Mouse (Mus musculus) testis, adult 2 months (tissue): ENCODE measurements around the gene Ttc25.

Experiments used
- CTCF ChIP-seq: fragments of 200-500 bp; IDR thresholded peaks from 2 replicates; pipeline ENCODE4 v1.5.1; 2012; ENCODE audit warnings: low read depth, mild to moderate bottlenecking, inconsistent platforms, low read length, moderate library complexity; ENCODE audit not compliant: control insufficient read depth, insufficient read depth, insufficient replicate concordance
- POLR2A ChIP-seq: fragments of 200-500 bp; IDR thresholded peaks from 2 replicates; pipeline ENCODE4 v1.6.1; 2012; ENCODE audit warnings: low read depth, mild to moderate bottlenecking, inconsistent platforms, low read length, moderate library complexity; ENCODE audit not compliant: control insufficient read depth

DNA sequence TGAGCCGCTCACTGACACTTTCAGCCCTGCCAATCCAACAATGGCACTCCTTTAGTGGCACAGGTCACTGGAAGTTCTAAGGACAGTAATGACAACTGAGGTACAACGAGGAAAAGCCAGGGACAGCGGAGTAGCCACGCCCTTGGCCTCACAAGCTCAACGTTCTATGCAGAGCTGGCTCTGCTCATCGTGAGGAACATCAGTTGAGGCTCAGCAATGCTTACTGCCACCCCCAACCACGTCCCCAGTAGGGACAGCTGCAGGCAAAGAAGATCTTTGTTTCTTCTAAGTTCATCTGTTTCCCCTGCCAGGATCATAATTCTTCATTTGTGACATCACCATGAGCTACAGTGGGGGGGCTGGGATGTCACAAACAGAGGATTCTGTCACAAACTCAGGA is 49.2 kb downstream of the Ttc25 start:
- no peak for TF ChIP-seq CTCF
- TF ChIP-seq POLR2A: peak; percentile 47; the same call in 1 of the 2 replicates
